Mouse (Mus musculus) gastrocnemius, postnatal 14 days (tissue): ENCODE results near the gene Tcf7l2. TPM values are rescaled to one million over a fixed set of nuclear protein-coding genes. Genes with fewer than 3 reads are reported as not detected.

Experiments
- DNase-seq: peaks from one replicate; pipeline ENCODE4 v3.0.0; 2021; ENCODE audit warnings: mixed read lengths
- intact Hi-C: fragments of 180-260 bp; cut with DNase I; formaldehyde crosslinking; loops from one replicate; pipeline ENCODE4 v1.15.1; 2025; ENCODE audit warnings: low total_unique reads
- total RNA-seq, 2 experiments: library from RNA; stranded (reverse); gene quantifications; 2 replicates each; pipeline ENCODE4 v1.2.3; 2021

The Tcf7l2 gene
- total RNA-seq, 2 experiments from 2014 or later = 10.7 to 12.9 TPM

DNA sequence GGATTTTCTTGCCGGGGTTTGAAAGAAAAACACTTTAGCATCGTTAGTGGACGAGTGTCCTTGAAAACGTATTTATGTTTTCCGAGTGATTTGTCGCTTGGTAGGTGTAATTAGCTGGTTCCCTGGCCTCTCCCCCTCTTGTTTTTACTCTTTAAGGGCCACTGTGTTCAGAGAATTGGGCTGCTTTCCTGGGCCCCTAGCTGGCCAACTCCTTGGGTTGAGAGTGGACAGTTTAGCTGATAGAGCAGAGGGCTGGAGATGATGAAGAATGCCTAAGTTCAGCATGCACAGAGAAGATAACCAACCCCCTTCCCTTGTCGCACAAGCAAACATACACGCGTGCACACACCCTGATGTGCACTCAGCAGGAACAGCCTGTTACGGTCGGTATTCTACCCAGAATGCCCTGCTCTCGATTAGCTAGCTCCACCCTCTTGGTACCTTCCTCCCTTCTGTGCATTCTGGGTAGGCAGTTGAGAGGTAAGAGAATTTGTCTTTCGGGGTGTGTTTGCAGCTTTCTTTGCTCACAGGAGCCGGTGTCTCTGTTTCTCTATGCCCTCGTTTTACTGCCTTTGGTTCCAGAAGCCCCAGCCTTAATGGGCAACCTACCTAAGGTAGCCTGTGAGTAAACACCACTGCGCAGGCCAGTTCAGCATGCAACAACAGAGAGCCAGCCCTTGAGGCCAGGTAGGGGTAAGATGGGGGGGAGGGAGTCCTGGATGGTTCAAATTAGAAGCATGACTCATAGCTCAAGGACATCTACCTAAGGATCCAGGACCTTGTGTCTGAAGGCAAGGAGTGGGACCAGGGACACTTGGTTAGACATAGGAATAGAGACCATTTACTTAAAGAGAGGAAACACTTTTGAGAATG lies 199.9 kb downstream of the Tcf7l2 start:
- no peak for DNase-seq
- intact Hi-C loops = no loop called here

DNA sequence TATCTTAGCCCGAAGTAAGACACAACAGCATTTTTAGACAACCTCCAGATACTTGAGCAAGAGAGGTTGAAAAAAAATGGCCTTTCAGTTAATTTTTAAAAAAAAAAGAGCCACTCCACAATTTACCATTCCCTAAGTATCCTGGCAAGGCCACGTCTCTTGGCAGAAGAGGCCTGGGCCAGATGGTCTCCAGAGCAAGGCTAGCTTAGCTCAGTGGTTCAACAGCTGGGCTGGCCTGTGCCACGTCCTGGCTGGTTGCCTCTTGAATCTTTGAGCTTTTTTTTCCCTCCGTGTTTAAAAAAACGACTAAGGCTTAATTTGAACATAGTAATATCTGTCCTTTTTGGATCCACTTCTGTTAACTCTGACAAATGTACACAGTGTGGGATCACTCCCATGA lies 209.8 kb downstream of the Tcf7l2 start:
- peak; percentile 79 for DNase-seq
- intact Hi-C loops = no loop called here

DNA sequence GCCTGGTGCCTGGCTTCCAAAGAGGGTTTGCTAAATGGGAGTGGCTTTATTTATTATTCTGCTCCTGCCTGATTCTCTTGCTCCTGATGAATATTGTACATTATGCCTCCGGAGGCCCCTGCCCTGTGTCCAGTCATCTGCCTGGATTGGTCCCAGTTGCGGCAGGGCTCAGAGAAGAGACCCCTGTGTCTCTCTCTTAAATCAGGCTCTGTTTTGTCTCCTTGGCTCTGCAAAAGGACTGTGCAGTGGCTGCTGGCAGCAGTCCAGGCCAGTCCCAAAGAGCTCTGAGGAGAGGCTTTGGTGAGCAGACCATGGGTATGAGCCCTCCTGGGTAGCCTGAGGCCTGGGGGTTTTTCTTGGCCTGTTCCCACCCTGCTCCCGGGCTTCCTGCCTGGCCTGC lies 211.6 kb downstream of the Tcf7l2 start:
- DNase-seq = peak; percentile 56
- intact Hi-C loops = no loop called here

DNA sequence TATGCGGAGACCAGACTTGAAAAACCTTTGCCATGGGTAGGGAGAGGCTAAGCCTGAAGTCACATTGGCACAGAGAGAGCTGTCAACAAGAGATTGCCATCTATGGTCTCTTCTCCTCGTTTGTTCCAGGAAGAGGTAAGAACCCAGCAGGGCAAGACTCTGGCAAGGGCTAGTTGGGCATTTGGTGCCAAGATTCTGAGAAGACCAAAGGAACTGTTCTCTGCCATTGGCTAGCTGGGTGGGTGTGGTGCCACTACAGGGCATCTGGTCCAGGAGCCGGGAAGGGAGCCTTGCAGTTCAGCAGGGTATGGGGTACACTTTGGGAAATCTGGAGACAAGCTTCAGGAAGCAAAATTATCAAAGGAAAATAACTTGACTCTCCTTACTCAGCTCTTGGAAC lies 213.5 kb downstream of the Tcf7l2 start:
- intact Hi-C loops = no loop called here
- no peak for DNase-seq

DNA sequence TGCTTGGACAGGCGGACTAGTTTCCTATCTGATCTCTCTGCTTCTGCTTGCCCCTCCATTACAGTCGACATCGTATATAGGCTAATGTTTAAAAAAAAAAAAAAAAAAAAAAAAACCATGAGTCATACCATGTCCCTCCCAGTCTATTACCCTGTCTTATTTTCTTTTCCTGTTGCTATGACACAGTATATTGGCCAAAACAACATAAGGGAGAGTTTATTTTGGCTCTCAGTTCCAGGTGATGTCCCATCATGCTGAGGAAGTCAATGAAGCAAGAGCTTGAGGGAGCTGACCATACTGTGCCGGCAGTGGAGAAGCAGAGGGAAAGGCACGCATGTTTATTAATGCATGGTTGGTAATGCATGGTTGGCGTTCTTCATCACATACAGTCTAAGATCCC lies 215.1 kb downstream of the Tcf7l2 start:
- intact Hi-C loops = no loop called here

DNA sequence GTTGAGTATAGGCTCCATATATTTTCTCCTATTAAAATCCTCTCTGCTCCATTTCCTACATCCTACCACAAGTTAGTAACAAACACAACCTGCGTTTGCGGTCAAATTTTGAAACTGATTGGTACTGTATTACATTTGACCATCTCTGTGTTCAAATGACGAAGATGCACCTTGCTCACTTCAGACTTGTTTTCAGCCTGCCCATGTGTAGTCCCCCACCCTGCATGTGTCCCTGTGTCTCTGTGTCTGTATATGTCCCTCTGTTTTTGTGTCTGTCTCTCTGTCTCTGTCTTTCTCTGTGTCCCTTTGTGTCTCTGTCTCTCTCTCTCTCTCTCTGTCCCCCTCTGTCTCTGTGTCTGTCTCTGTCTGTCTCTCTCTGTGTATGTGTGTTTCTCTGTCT lies 222.8 kb downstream of the Tcf7l2 start:
- intact Hi-C loops = no loop called here
- no peak for DNase-seq

More for the DNA sequence above, 215.1 kb downstream of the Tcf7l2 start:
- no peak for DNase-seq

DNA sequence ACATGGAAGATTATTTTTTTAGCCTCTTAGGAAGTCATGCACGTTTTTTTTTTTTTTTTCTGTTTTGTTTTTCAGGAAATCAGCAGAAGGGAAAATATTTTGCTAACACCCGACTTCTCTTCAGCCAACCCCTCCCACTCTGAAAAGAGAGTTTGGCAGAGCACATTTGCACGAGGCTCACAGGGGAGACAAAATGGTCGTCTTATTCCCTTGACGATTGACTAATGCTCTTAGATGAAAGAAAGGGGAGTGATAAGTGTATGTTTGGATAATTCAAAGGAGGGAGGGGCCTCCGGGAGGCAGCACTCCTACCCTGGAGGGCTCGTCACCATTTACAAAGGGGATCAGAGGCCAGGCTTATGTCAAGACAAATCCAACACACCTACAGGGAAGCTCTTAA lies 224.4 kb downstream of the Tcf7l2 start:
- intact Hi-C loops = no loop called here
- no peak for DNase-seq

DNA sequence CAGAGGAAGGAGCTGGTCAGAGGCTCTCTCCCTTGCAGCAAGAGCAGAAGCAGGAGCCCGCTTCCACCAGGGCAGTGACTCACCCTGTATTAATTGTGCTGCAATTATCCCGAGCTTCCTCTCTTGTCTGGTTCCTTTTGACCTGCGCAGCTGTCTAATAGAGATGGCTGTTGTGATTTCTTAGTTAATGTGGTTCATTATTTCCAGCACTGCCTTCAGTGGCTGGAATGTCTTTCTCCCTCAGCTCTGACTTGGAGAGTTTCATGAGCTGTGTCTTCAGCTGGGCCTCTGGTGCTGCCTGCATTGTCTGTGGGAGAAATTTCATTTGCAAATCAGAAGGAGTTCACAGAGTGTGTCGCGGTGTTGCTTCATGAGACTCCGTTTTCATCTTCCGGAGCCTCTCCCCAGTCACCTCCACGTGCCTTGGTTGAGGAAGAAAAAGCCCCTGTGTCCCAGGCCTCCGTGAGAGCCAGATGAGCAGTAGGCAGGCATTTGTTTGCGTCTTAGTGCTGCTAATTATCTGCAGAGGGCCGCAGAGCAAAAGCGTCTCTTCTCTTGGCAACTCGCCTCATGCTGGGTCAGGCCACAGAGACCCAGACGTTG lies 228.4 kb downstream of the Tcf7l2 start:
- DNase-seq = no peak
- intact Hi-C loops = no loop called here

DNA sequence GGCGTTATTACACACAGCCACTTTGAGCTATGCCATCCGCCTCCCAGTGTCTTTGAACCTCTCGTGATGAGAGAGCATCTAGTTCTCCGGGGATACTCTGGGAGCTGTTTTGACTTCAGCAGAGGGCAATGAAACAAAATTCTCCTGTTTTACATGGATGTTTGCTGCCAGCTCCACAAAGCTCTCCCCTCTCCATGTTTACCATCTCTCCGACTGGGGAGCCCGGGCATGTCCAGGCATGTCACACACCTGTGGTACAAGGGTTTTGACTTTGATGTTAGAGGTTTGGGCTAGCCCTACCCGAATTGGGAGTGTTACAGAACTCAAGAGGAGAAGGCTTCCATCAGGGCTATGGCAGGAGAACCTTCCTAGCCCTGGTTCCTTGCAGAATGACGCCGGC lies 234.5 kb downstream of the Tcf7l2 start:
- no peak for DNase-seq

More for the DNA sequence above, 234.5 kb downstream of the Tcf7l2 start:
- intact Hi-C loops = no loop called here
